Comparison of ENCODE assay signal across 9 mouse cellular contexts in genomic region chr7:16807936-16808335, GRCm38 (mm10). TPM values are rescaled to one million over a fixed set of nuclear protein-coding genes. Genes with fewer than 3 reads are reported as not detected.
DNase-seq lines count a peak whose midpoint lies in the region; TF ChIP-seq lines count a peak whose summit lies in the region.
"Had no signal": no experiment of that assay in that cellular context is flagged by ENCODE, and none has a peak within 500 bp of the region (broad histone marks: within the 10 kb centered on the region; RNA-seq: fewer than 3 reads in every experiment).

No protein-coding gene starts in this region.

- TF ChIP-seq POLR2A in thymus, adult 2 months (IDR thresholded peaks at IDR 0.05; ENCODE audit: control insufficient read depth, extremely low read depth, insufficient read depth, low read length, poor library complexity): no peak
- TF ChIP-seq POLR2A in brain, embryonic 14.5 days (IDR thresholded peaks at IDR 0.05; ENCODE audit: borderline replicate concordance, extremely low read depth, insufficient read depth, insufficient read length, poor library complexity, severe bottlenecking): no peak

- H3K27me3 ChIP-seq in thymus, adult 2 months (ENCODE audit: control insufficient read depth, insufficient read depth, low read length): no peaks in the 10 kb centered on the region

- DNase-seq in layer of hippocampus, adult 2 months (ENCODE audit: low spot score in 2 of 2): no peak
- DNase-seq in layer of hippocampus, adult 8-10 months (ENCODE audit: low spot score in 2 of 2): no peak
- DNase-seq in thymus, postnatal 25 days: peak; percentile 31
- DNase-seq in thymus, adult 2 months: no peak
- no peak for DNase-seq in brain, embryonic 14.5 days (ENCODE audit: low read depth)
- no peak for DNase-seq in urinary bladder, adult 2 months (ENCODE audit: low spot score)
- no peak for DNase-seq in ovary, postnatal 36 days (ENCODE audit: low spot score)
- DNase-seq: embryo, embryonic 11 days; liver, embryonic 13.5 days had no signal

- H3K4me1 ChIP-seq in thymus, adult 2 months (replicated peaks; ENCODE audit: control insufficient read depth, insufficient read depth, low read length): no peaks in the 10 kb centered on the region

- H3K4me3 ChIP-seq in layer of hippocampus, adult 2 months: no peak overlapping the region
- no peak overlapping the region for H3K4me3 ChIP-seq in thymus, adult 2 months (ENCODE audit: control insufficient read depth, insufficient read depth, low read length)
- H3K4me3 ChIP-seq: liver, embryonic 13.5 days had no signal

- no peak overlapping the region for H3K27ac ChIP-seq in layer of hippocampus, adult 2 months
- no peak overlapping the region for H3K27ac ChIP-seq in thymus, adult 2 months (ENCODE audit: control insufficient read depth, insufficient read depth, low read length)
- H3K27ac ChIP-seq: liver, embryonic 13.5 days had no signal

- peaks cover 9% of the 10 kb centered on the region for H3K36me3 ChIP-seq in thymus, adult 2 months (ENCODE audit: control insufficient read depth, insufficient read depth, low read length)
- H3K36me3 ChIP-seq: liver, embryonic 13.5 days had no signal

- WGBS in thymus, adult 2 months: 89% methylated on average over 9 of the region's 9 CpGs

- peak; percentile 65 for TF ChIP-seq CTCF in layer of hippocampus, adult 2 months (conservative IDR thresholded peaks at IDR 0.05)
- TF ChIP-seq CTCF in thymus, adult 2 months (IDR thresholded peaks at IDR 0.05; ENCODE audit: borderline replicate concordance, control insufficient read depth, extremely low read depth, insufficient read depth, low read length, poor library complexity): no peak; the same call in 1 of the 2 replicates
- peak; percentile 20; the same call in 1 of the 2 replicates for TF ChIP-seq CTCF in brain, embryonic 14.5 days (IDR thresholded peaks at IDR 0.05; ENCODE audit: borderline replicate concordance, extremely low read depth, insufficient read depth, insufficient read length)

RNA-seq across cellular contexts. Expression of gene Strn4, which starts 7.8 kb away (rescaled TPM):
- total RNA-seq in layer of hippocampus, adult 2 months (2021): 100 to 1,000 TPM; 286 to 314 TPM
- 100 to 1,000 TPM; 261 to 298 (median 279) TPM for total RNA-seq in layer of hippocampus, adult 8-10 months (2022)
- polyA plus RNA-seq in thymus, adult 2 months (2012; rRNA removed): 307 and 318 TPM in 2 replicates
- 306 and 379 TPM in 2 replicates for polyA plus RNA-seq in brain, embryonic 14.5 days (2012; rRNA removed)
- 78.6 and 101 TPM in 2 replicates for polyA plus RNA-seq in urinary bladder, adult 2 months (2012; rRNA removed)

RNA-seq across cellular contexts. Expression of gene Fkrp, which starts 8.6 kb away (rescaled TPM):
- total RNA-seq in layer of hippocampus, adult 2 months (2021): 10 to 100 TPM; 46.7 to 49.5 TPM
- total RNA-seq in layer of hippocampus, adult 8-10 months (2022): 10 to 100 TPM; 45.2 to 50.7 (median 45.8) TPM
- polyA plus RNA-seq in thymus, adult 2 months (2012; rRNA removed): 48.7 and 51.5 TPM in 2 replicates
- 35.1 and 47.7 TPM in 2 replicates for polyA plus RNA-seq in brain, embryonic 14.5 days (2012; rRNA removed)
- polyA plus RNA-seq in urinary bladder, adult 2 months (2012; rRNA removed): 17.2 and 21.3 TPM in 2 replicates

RNA-seq across cellular contexts. Expression of gene Slc1a5, which starts 26.8 kb away (rescaled TPM):
- 1 to 10 TPM; 3.5 to 4.7 TPM for total RNA-seq in layer of hippocampus, adult 2 months (2021)
- total RNA-seq in layer of hippocampus, adult 8-10 months (2022): 10 to 100 TPM in 1 of 4 experiments, 1 to 10 TPM in 3; 2.5 to 11.0 (median 5.5) TPM
- 254 and 310 TPM in 2 replicates for polyA plus RNA-seq in thymus, adult 2 months (2012; rRNA removed)
- polyA plus RNA-seq in brain, embryonic 14.5 days (2012; rRNA removed): 18.7 and 32.3 TPM in 2 replicates
- polyA plus RNA-seq in urinary bladder, adult 2 months (2012; rRNA removed): 213 and 249 TPM in 2 replicates

RNA-seq across cellular contexts. Expression of gene Prkd2, which starts 34.8 kb away (rescaled TPM):
- 1 to 10 TPM; 6.5 to 7.3 TPM for total RNA-seq in layer of hippocampus, adult 2 months (2021)
- 1 to 10 TPM; 5.6 to 7.8 (median 6.6) TPM for total RNA-seq in layer of hippocampus, adult 8-10 months (2022)
- 363 and 406 TPM in 2 replicates for polyA plus RNA-seq in thymus, adult 2 months (2012; rRNA removed)
- polyA plus RNA-seq in brain, embryonic 14.5 days (2012; rRNA removed): 13.9 and 14.0 TPM in 2 replicates
- 19.2 and 24.4 TPM in 2 replicates for polyA plus RNA-seq in urinary bladder, adult 2 months (2012; rRNA removed)
